Mouse (Mus musculus): Measurements from ENCODE around the gene Atp6v0c. TPM values are rescaled to one million over a fixed set of nuclear protein-coding genes. Genes with fewer than 3 reads are reported as not detected.
A peak's percentile ranks its signal among the peaks of the same experiment; 100 is the strongest.

Gene Atp6v0c
- polyA plus RNA-seq, 1 experiment from 2014 or later: 1,089 TPM

- no peak overlapping the region for H3K4me3 ChIP-seq
- no peak for ATAC-seq (ENCODE audit: low read depth)
- H3K27ac ChIP-seq (replicated peaks): no peak overlapping the region
- H3K4me2 ChIP-seq: no peak overlapping the region
- no peaks in the 10 kb centered on the region for H3K27me3 ChIP-seq
- H3K36me3 ChIP-seq: peaks cover 7% of the 10 kb centered on the region; the same call in 1 of the 2 replicates
- no peaks in the 10 kb centered on the region; the same call in 1 of the 2 replicates for H3K4me1 ChIP-seq (replicated peaks)
- H3K9me3 ChIP-seq: no peaks in the 10 kb centered on the region
- 91% methylated on average over 5 of the region's 5 CpGs for WGBS
- no peak overlapping the region for H3K9ac ChIP-seq
Observed at GRCm38 (mm10) chr17:24193769-24194168, 24.3 kb upstream of the Atp6v0c start.

GRCm38 (mm10) chr17:24193268-24193667, 23.8 kb upstream of the Atp6v0c start:
- H3K4me3 ChIP-seq: no peak overlapping the region
- no peak for ATAC-seq (ENCODE audit: low read depth)
- H3K36me3 ChIP-seq: peaks cover 12% of the 10 kb centered on the region; the same call in 1 of the 2 replicates
- no peak overlapping the region for H3K4me2 ChIP-seq
- no peaks in the 10 kb centered on the region for H3K9me3 ChIP-seq
- WGBS: 86% methylated on average over 8 of the region's 8 CpGs
- H3K9ac ChIP-seq: no peak overlapping the region
- no peaks in the 10 kb centered on the region; the same call in 1 of the 2 replicates for H3K4me1 ChIP-seq (replicated peaks)
- no peaks in the 10 kb centered on the region for H3K27me3 ChIP-seq
- H3K27ac ChIP-seq (replicated peaks): no peak overlapping the region

GRCm38 (mm10) chr17:24192848-24193247, 23.3 kb upstream of the Atp6v0c start:
- Histone ChIP-seq H3K4me3 (no peak overlapping the region), H3K27me3 (no peaks in the 10 kb centered on the region), H3K27ac (replicated peaks) (no peak overlapping the region), H3K4me1 (replicated peaks) (no peaks in the 10 kb centered on the region; the same call in 1 of the 2 replicates), H3K9me3 (no peaks in the 10 kb centered on the region), H3K36me3 (peaks cover 15% of the 10 kb centered on the region), H3K4me2 (no peak overlapping the region), H3K9ac (no peak overlapping the region)
- no peak for ATAC-seq (ENCODE audit: low read depth)
- WGBS: 82% methylated on average over 8 of the region's 8 CpGs

- WGBS: 77% methylated on average over 4 of the region's 4 CpGs
- ATAC-seq (ENCODE audit: low read depth): no peak
Observed at GRCm38 (mm10) chr17:24191481-24191880, 22.0 kb upstream of the Atp6v0c start.

GRCm38 (mm10) chr17:24190934-24191333, 21.4 kb upstream of the Atp6v0c start:
- Histone ChIP-seq H3K4me2 (no peak overlapping the region), H3K36me3 (peaks cover 24% of the 10 kb centered on the region), H3K27ac (replicated peaks) (no peak overlapping the region), H3K4me1 (replicated peaks) (no peaks in the 10 kb centered on the region), H3K4me3 (no peak overlapping the region), H3K27me3 (no peaks in the 10 kb centered on the region), H3K9ac (no peak overlapping the region), H3K9me3 (no peaks in the 10 kb centered on the region)
- no peak for ATAC-seq (ENCODE audit: low read depth)
- WGBS: 84% methylated on average over 2 of the region's 2 CpGs

More at GRCm38 (mm10) chr17:24191481-24191880, 22.0 kb upstream of the Atp6v0c start:
- H3K36me3 ChIP-seq: peaks cover 22% of the 10 kb centered on the region
- H3K4me1 ChIP-seq (replicated peaks): no peaks in the 10 kb centered on the region
- no peak overlapping the region for H3K9ac ChIP-seq
- no peaks in the 10 kb centered on the region for H3K27me3 ChIP-seq
- H3K9me3 ChIP-seq: no peaks in the 10 kb centered on the region
- H3K27ac ChIP-seq (replicated peaks): no peak overlapping the region
- H3K4me3 ChIP-seq: no peak overlapping the region
- H3K4me2 ChIP-seq: no peak overlapping the region

GRCm38 (mm10) chr17:24174259-24174658, 4.8 kb upstream of the Atp6v0c start:
- H3K36me3 ChIP-seq: no peaks in the 10 kb centered on the region
- no peak overlapping the region for H3K4me3 ChIP-seq
- H3K27ac ChIP-seq (replicated peaks): no peak overlapping the region
- no peaks in the 10 kb centered on the region for H3K27me3 ChIP-seq
- ATAC-seq (ENCODE audit: low read depth): no peak
- no peaks in the 10 kb centered on the region for H3K9me3 ChIP-seq
- no peak overlapping the region for H3K9ac ChIP-seq
- no peak overlapping the region for H3K4me2 ChIP-seq
- 87% methylated on average over 3 of the region's 3 CpGs for WGBS
- peaks cover 13% of the 10 kb centered on the region for H3K4me1 ChIP-seq (replicated peaks)

- no peak for ATAC-seq (ENCODE audit: low read depth)
- H3K36me3 ChIP-seq: no peaks in the 10 kb centered on the region
- no peak overlapping the region for H3K4me2 ChIP-seq
- 0 out of 2 replicates have a peak overlapping the region, but pooled peaks have one; percentile 13 for H3K9ac ChIP-seq
- H3K9me3 ChIP-seq: no peaks in the 10 kb centered on the region
- H3K4me3 ChIP-seq: no peak overlapping the region
- no peak overlapping the region for H3K27ac ChIP-seq (replicated peaks)
- WGBS: 7% methylated on average over 3 of the region's 3 CpGs
- no peaks in the 10 kb centered on the region for H3K27me3 ChIP-seq
- peaks cover 14% of the 10 kb centered on the region for H3K4me1 ChIP-seq (replicated peaks)
Observed at GRCm38 (mm10) chr17:24173423-24173822, 3.9 kb upstream of the Atp6v0c start.

GRCm38 (mm10) chr17:24171738-24172137, 2.2 kb upstream of the Atp6v0c start:
- no peak overlapping the region for H3K4me2 ChIP-seq
- ATAC-seq (ENCODE audit: low read depth): no peak
- H3K9ac ChIP-seq: no peak overlapping the region
- H3K27ac ChIP-seq (replicated peaks): no peak overlapping the region
- H3K4me1 ChIP-seq (replicated peaks): peaks cover 31% of the 10 kb centered on the region
- no peaks in the 10 kb centered on the region for H3K27me3 ChIP-seq
- H3K9me3 ChIP-seq: no peaks in the 10 kb centered on the region
- H3K4me3 ChIP-seq: no peak overlapping the region
- H3K36me3 ChIP-seq: peaks cover 11% of the 10 kb centered on the region
- WGBS: 82% methylated on average over 4 of the region's 4 CpGs

- ATAC-seq (ENCODE audit: low read depth): no peak
- H3K9me3 ChIP-seq: no peaks in the 10 kb centered on the region
- WGBS: 83% methylated on average over 5 of the region's 5 CpGs
- peaks cover 35% of the 10 kb centered on the region for H3K4me1 ChIP-seq (replicated peaks)
- 0 out of 2 replicates have a peak overlapping the region, but pooled peaks have one; percentile 17 for H3K9ac ChIP-seq
- H3K27ac ChIP-seq (replicated peaks): no peak overlapping the region; the same call in 1 of the 2 replicates
- H3K36me3 ChIP-seq: peaks cover 16% of the 10 kb centered on the region
- no peaks in the 10 kb centered on the region for H3K27me3 ChIP-seq
- peak overlapping the region; percentile 91; the same call in 1 of the 2 replicates for H3K4me2 ChIP-seq
- no peak overlapping the region for H3K4me3 ChIP-seq
Observed at GRCm38 (mm10) chr17:24170729-24171128, 1.2 kb upstream of the Atp6v0c start.

- peaks cover 41% of the 10 kb centered on the region for H3K4me1 ChIP-seq (replicated peaks)
- H3K27ac ChIP-seq (replicated peaks): peak overlapping the region; percentile 99
- 65% methylated on average over 3 of the region's 3 CpGs for WGBS
- no peak for ATAC-seq (ENCODE audit: low read depth)
- peak overlapping the region; percentile 91 for H3K4me2 ChIP-seq
- no peaks in the 10 kb centered on the region for H3K9me3 ChIP-seq
- H3K36me3 ChIP-seq: peaks cover 22% of the 10 kb centered on the region
- H3K9ac ChIP-seq: peak overlapping the region; percentile 96
- no peaks in the 10 kb centered on the region for H3K27me3 ChIP-seq
- H3K4me3 ChIP-seq: peak overlapping the region; percentile 96
Observed at GRCm38 (mm10) chr17:24170125-24170524, 623 bp upstream of the Atp6v0c start.

GRCm38 (mm10) chr17:24168590-24169277, 768 bp downstream of the Atp6v0c start:
- Histone ChIP-seq H3K9ac (peak overlapping the region; percentile 96), H3K27me3 (no peaks in the 10 kb centered on the region), H3K4me3 (peak overlapping the region; percentile 96), H3K4me1 (replicated peaks) (peaks cover 47% of the 10 kb centered on the region), H3K36me3 (peaks cover 27% of the 10 kb centered on the region), H3K9me3 (no peaks in the 10 kb centered on the region), H3K27ac (replicated peaks) (peak overlapping the region; percentile 99), H3K4me2 (peak overlapping the region; percentile 91)
- under 1% methylated on average over 40 of the region's 41 CpGs for WGBS
- ATAC-seq (ENCODE audit: low read depth): peak; percentile 72

GRCm38 (mm10) chr17:24167891-24168505, 1.5 kb downstream of the Atp6v0c start:
- H3K4me2 ChIP-seq: peak overlapping the region; percentile 91
- H3K9ac ChIP-seq: peak overlapping the region; percentile 96
- no peaks in the 10 kb centered on the region for H3K9me3 ChIP-seq
- peak overlapping the region; percentile 99 for H3K27ac ChIP-seq (replicated peaks)
- 57% methylated on average over 7 of the region's 7 CpGs for WGBS
- peaks cover 48% of the 10 kb centered on the region for H3K4me1 ChIP-seq (replicated peaks)
- no peak for ATAC-seq (ENCODE audit: low read depth)
- H3K4me3 ChIP-seq: peak overlapping the region; percentile 96
- H3K36me3 ChIP-seq: peaks cover 27% of the 10 kb centered on the region
- H3K27me3 ChIP-seq: no peaks in the 10 kb centered on the region

All from neural tube, embryonic 13.5 days (tissue).